Mouse (Mus musculus): ENCODE data around the gene Psen1. TPM values are rescaled to one million over a fixed set of nuclear protein-coding genes. Genes with fewer than 3 reads are reported as not detected.
A peak's percentile ranks its signal among the peaks of the same experiment; 100 is the strongest.

Gene Psen1
- total RNA-seq, 1 experiment from 2014 or later, result 51.2 TPM

GRCm38 (mm10) chr12:83716416-83717184 lies 28.6 kb downstream of the Psen1 start:
- ATAC-seq (replicated peaks in 1 of 2; ENCODE audit: insufficient read depth in 1 of 2, low FRiP score in 2 of 2, low TSS enrichment in 1 of 2, low read depth in 1 of 2, poor library complexity in 2 of 2, severe bottlenecking in 2 of 2), result no peak

DNA sequence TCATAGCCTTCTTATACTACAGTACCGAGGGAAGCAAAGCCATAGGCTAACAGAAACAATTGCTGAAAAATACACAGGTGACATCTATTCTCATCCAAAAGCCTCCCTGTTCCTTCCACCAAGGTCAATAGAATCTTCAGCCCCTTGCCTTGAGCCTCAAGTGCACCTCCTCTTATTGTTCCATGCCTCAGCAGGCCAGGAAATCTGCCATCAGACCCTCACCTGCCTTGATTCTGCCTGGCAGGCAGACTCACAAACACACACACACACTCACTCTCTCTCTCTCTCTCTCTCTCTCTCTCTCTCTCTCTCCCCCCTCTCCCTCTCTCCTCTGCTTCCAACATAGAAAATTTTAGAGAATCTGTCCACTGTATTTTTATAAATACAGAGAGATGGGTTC lies 31.5 kb downstream of the Psen1 start:
- ATAC-seq (replicated peaks in 1 of 2; ENCODE audit: insufficient read depth in 1 of 2, low FRiP score in 2 of 2, low TSS enrichment in 1 of 2, low read depth in 1 of 2, poor library complexity in 2 of 2, severe bottlenecking in 2 of 2), result no peak

- ATAC-seq (replicated peaks in 1 of 2; ENCODE audit: insufficient read depth in 1 of 2, low FRiP score in 2 of 2, low TSS enrichment in 1 of 2, low read depth in 1 of 2, poor library complexity in 2 of 2, severe bottlenecking in 2 of 2), result no peak
Observed at GRCm38 (mm10) chr12:83721281-83721680, 33.3 kb downstream of the Psen1 start.

DNA sequence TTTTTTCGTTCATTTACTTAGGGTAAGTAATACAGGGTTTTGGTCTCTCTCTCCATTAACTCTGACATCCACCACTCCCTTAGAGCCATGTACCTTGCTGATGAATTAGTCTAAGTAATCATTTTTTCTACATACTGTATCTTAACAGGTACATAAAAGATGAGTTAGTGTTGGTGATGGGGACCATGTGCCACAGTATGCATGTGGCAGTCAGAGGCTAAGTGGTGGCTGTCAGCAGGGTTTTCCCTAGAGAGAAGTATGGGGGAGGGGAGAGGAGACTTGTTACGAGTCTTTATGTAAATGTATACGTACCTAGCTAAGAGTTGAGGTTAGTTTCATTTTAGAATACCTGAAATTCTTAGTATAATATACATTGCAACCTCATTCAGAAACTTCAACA lies 35.1 kb downstream of the Psen1 start:
- no peak for ATAC-seq (replicated peaks in 1 of 2; ENCODE audit: insufficient read depth in 1 of 2, low FRiP score in 2 of 2, low TSS enrichment in 1 of 2, low read depth in 1 of 2, poor library complexity in 2 of 2, severe bottlenecking in 2 of 2)

GRCm38 (mm10) chr12:83726510-83727308 lies 38.8 kb downstream of the Psen1 start:
- ATAC-seq (replicated peaks in 1 of 2; ENCODE audit: insufficient read depth in 1 of 2, low FRiP score in 2 of 2, low TSS enrichment in 1 of 2, low read depth in 1 of 2, poor library complexity in 2 of 2, severe bottlenecking in 2 of 2), result no peak

- ATAC-seq (replicated peaks in 1 of 2; ENCODE audit: insufficient read depth in 1 of 2, low FRiP score in 2 of 2, low TSS enrichment in 1 of 2, low read depth in 1 of 2, poor library complexity in 2 of 2, severe bottlenecking in 2 of 2), result no peak
Observed at GRCm38 (mm10) chr12:83732225-83732624, 44.3 kb downstream of the Psen1 start.

GRCm38 (mm10) chr12:83734047-83734446 lies 46.1 kb downstream of the Psen1 start:
- no peak for ATAC-seq (replicated peaks in 1 of 2; ENCODE audit: insufficient read depth in 1 of 2, low FRiP score in 2 of 2, low TSS enrichment in 1 of 2, low read depth in 1 of 2, poor library complexity in 2 of 2, severe bottlenecking in 2 of 2)

DNA sequence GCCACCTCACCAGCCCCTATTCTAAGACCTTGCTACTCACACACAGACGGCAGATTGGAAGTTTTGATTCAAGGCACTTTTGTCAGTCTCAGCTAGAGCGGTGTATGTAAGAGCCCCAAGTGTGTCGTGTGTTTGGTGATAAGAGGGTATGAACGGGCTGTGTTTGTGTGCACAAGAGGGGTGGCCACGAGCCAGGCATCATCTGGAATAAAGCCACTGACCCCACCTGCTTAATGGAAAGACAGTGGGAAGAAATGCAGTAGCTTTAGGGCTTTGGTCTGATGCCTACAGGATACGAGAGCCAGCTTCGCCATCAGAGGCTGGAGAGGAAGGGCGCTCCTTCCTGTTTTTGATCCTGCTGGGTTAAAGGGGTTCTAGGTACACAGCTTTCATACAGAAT lies 48.3 kb downstream of the Psen1 start:
- no peak for ATAC-seq (replicated peaks in 1 of 2; ENCODE audit: insufficient read depth in 1 of 2, low FRiP score in 2 of 2, low TSS enrichment in 1 of 2, low read depth in 1 of 2, poor library complexity in 2 of 2, severe bottlenecking in 2 of 2)

- ATAC-seq (replicated peaks in 1 of 2; ENCODE audit: insufficient read depth in 1 of 2, low FRiP score in 2 of 2, low TSS enrichment in 1 of 2, low read depth in 1 of 2, poor library complexity in 2 of 2, severe bottlenecking in 2 of 2), result no peak
Observed at GRCm38 (mm10) chr12:83738651-83739050, 50.7 kb downstream of the Psen1 start.

GRCm38 (mm10) chr12:83741722-83742121 lies 53.8 kb downstream of the Psen1 start:
- no peak for ATAC-seq (replicated peaks in 1 of 2; ENCODE audit: insufficient read depth in 1 of 2, low FRiP score in 2 of 2, low TSS enrichment in 1 of 2, low read depth in 1 of 2, poor library complexity in 2 of 2, severe bottlenecking in 2 of 2)

- no peak for ATAC-seq (replicated peaks in 1 of 2; ENCODE audit: insufficient read depth in 1 of 2, low FRiP score in 2 of 2, low TSS enrichment in 1 of 2, low read depth in 1 of 2, poor library complexity in 2 of 2, severe bottlenecking in 2 of 2)
Observed at GRCm38 (mm10) chr12:83742834-83743233, 54.9 kb downstream of the Psen1 start.

DNA sequence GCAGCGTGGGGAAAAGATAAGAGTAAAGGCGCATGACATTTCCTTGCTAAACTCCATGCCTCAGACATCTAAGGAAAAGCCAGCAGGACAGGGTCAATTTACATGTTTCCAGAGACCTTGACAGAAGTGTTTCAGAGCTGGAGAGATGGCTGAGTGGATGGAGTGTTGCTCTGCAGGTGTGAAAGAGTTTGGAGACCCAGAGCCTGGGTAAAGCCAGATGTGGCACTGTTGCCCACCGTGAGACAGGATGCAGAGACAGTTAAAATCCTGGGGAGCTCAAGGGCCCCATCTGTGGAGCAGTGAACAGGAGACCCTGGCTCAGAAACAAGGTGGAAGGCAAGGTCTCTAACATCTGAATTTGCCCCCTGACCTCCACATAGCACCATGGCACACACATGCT lies 55.8 kb downstream of the Psen1 start:
- no peak for ATAC-seq (replicated peaks in 1 of 2; ENCODE audit: insufficient read depth in 1 of 2, low FRiP score in 2 of 2, low TSS enrichment in 1 of 2, low read depth in 1 of 2, poor library complexity in 2 of 2, severe bottlenecking in 2 of 2)

DNA sequence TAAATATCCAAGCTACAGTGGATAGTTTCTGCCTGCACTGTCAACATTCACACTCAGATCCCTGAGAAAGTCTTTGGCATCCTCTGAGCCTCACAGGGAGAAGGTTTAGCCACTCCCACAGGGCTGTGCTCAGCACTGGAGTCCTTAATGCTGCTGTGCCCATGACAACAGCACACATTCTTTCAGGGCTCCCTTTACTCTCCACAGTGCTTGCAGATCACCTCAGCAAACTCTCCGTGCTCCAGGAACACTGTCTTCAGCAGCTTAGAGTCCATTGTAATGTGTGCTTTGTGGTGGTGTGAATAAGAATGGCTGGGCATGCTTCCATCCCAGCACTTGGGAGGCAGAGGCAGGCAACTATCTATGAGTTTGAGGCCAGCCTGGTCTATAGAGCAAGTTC lies 61.2 kb downstream of the Psen1 start:
- no peak for ATAC-seq (replicated peaks in 1 of 2; ENCODE audit: insufficient read depth in 1 of 2, low FRiP score in 2 of 2, low TSS enrichment in 1 of 2, low read depth in 1 of 2, poor library complexity in 2 of 2, severe bottlenecking in 2 of 2)

DNA sequence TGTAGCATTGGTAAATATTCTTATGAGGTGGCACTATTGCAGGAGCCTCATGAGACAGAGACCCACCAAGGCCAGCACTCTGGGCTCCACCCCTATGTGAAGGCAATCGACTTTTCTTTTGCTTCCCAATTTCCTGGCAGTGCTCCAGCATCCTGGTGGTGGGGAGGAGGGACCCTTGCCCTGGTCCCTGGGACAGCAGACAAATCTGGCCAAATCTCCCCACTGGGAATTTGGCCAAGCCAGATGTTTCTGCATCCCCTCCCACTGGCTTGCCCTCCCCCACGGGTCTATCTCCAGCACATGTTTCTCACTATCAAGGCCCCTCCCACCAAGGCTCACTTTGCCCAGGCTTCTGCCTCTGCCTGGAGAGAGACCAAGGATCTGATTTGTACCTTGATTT lies 64.5 kb downstream of the Psen1 start:
- ATAC-seq (replicated peaks in 1 of 2; ENCODE audit: insufficient read depth in 1 of 2, low FRiP score in 2 of 2, low TSS enrichment in 1 of 2, low read depth in 1 of 2, poor library complexity in 2 of 2, severe bottlenecking in 2 of 2), result no peak

GRCm38 (mm10) chr12:83758735-83759134 lies 70.8 kb downstream of the Psen1 start:
- ATAC-seq (replicated peaks in 1 of 2; ENCODE audit: insufficient read depth in 1 of 2, low FRiP score in 2 of 2, low TSS enrichment in 1 of 2, low read depth in 1 of 2, poor library complexity in 2 of 2, severe bottlenecking in 2 of 2), result no peak

DNA sequence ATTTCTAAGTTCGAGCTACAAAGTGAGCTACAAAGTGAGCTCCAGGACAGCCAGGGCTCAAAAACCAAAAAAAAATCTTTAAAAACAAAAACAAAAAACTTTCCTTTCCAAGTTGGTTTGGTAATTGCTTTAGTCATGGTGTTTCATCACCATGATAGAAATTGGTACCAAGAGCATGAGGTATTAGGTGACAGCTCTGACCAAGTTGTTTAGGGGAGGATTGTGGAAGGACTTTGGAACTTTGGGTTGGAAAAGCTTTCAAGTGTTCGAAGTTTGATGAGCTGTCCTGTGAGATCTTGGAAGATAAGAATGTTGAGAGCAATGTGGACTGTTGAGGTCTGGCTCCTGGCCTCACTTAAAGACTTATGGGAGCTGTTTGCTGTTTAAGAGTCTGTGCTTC lies 72.2 kb downstream of the Psen1 start:
- ATAC-seq (replicated peaks in 1 of 2; ENCODE audit: insufficient read depth in 1 of 2, low FRiP score in 2 of 2, low TSS enrichment in 1 of 2, low read depth in 1 of 2, poor library complexity in 2 of 2, severe bottlenecking in 2 of 2), result no peak

DNA sequence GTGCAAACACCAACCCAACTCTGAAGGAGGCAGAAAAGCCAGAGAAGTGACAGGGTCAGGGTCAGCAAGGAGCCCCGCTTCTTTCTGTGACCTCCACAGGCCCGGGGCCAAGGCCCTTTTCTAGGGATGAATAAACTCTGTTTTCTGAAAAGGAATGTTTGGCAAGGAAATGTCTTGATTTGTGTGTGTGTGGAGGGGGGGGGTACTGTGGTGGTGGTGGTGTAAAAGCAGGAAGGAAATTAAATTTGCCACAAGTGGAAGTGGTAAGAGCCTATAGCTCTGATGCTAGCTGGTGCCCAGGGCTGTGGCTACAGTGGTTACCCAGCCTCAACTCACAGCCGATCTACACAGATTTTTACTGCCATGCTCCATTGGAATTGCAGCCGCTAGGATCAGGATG lies 74.8 kb downstream of the Psen1 start:
- ATAC-seq (replicated peaks in 1 of 2; ENCODE audit: insufficient read depth in 1 of 2, low FRiP score in 2 of 2, low TSS enrichment in 1 of 2, low read depth in 1 of 2, poor library complexity in 2 of 2, severe bottlenecking in 2 of 2), result peak; percentile 77 to 91

DNA sequence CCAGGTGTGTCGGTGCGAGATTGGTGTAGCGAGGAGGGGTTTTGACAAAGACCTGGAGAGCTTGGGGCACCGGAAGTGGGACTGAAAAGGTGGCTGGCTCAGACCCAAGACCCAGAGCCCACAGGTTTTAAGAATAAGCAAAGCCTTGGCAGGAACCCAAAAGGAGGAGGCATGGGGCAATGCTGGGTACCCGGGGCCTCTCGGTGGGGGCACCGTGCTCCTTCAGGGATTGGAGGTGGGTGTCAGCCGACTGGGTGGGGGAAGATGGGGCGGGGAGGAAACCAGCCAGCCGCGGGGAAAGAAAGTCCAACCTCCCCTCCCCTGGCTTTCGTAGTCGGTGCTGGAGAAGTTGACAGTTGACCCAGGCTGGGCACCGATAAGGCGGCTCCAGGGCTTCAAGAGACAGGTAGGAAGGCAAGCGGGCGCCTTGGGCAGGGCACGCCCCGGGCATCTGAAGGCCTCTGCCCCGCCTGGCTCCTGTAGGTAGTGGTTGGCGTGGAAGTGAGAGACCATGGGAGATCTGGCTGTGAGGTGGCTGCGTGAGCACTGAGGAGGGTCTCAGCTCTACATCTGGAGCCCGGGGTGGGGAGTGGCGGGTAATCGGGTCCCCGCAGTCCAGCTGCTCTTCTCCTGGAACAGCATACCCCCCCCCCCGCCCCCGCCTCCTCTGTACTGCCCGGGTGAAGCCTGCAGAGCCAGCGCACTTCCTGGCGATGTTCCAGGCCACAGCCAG lies 75.5 kb downstream of the Psen1 start, which contains the start of gene Papln:
Gene Papln, plus strand, starts transcription at position 324 of the 733 bp plus-strand sequence.
- ATAC-seq (replicated peaks in 1 of 2; ENCODE audit: insufficient read depth in 1 of 2, low FRiP score in 2 of 2, low TSS enrichment in 1 of 2, low read depth in 1 of 2, poor library complexity in 2 of 2, severe bottlenecking in 2 of 2), result no peak; a peak in 1 of 4 replicates

Measured in hematopoietic stem cell, adult 5-6 weeks (primary cell).